Mouse (Mus musculus) lung, embryonic 14.5 days (tissue): Measurements from ENCODE around the gene Dennd1b. TPM values are rescaled to one million over a fixed set of nuclear protein-coding genes. Genes with fewer than 3 reads are reported as not detected.
A peak's percentile ranks its signal among the peaks of the same experiment; 100 is the strongest.

Source experiments
- ATAC-seq: fragments of 200-750 bp; cut with Nextera tagmentation; 2 replicates; pipeline ENCODE4 v1.8.0; 2017; ENCODE audit warnings: mild to moderate bottlenecking, moderate TSS enrichment, moderate library complexity; ENCODE audit not compliant: insufficient read depth
- DNase-seq: peaks from one replicate; pipeline ENCODE4 v3.0.0-alpha.2; 2015
- H3K27ac ChIP-seq: fragments of 300-500 bp; sonication (generic); 2 replicates; pipeline ENCODE4 v1.5.1; 2014; ENCODE audit warnings: low read depth, mild to moderate bottlenecking, moderate library complexity
- H3K27me3 ChIP-seq: fragments of 300-500 bp; sonication (generic); 2 replicates; pipeline ENCODE4 v1.6.1; 2014; ENCODE audit warnings: low read length, control low read depth; ENCODE audit not compliant: insufficient read depth
- H3K36me3 ChIP-seq: fragments of 300-500 bp; sonication (generic); 2 replicates; pipeline ENCODE4 v1.6.1; 2014; ENCODE audit warnings: control low read depth; ENCODE audit not compliant: insufficient read depth
- H3K4me1 ChIP-seq: fragments of 300-500 bp; sonication (generic); 2 replicates; pipeline ENCODE4 v1.6.1; 2014; ENCODE audit warnings: antibody characterized with exemption, control low read depth; ENCODE audit not compliant: insufficient read depth
- H3K4me2 ChIP-seq: fragments of 300-500 bp; sonication (generic); 2 replicates; pipeline ENCODE4 v1.6.1; 2014; ENCODE audit warnings: mild to moderate bottlenecking
- H3K4me3 ChIP-seq: fragments of 300-500 bp; sonication (generic); 2 replicates; pipeline ENCODE4 v1.5.1; 2014; ENCODE audit warnings: low read depth, low read length
- H3K9ac ChIP-seq: fragments of 300-500 bp; sonication (generic); 2 replicates; pipeline ENCODE4 v1.6.1; 2014
- H3K9me3 ChIP-seq: fragments of 300-500 bp; sonication (generic); 2 replicates; pipeline ENCODE4 v1.6.1; 2016; ENCODE audit warnings: low read depth, low read length, control low read depth
- CTCF ChIP-seq: IDR thresholded peaks from 2 replicates; pipeline ENCODE4 v1.5.1; 2016; ENCODE audit warnings: antibody characterized with exemption, low read depth
- WGBS: fragments of 180-500 bp; shearing (Covaris S2); extraction: QIAGEN DNeasy Blood & Tissue Kit; methylation state at CpG from one replicate; pipeline ENCODE4 v1.1.7; 2014; 5-methylcytosine and 5-hydroxymethylcytosine counted together
- polyA plus RNA-seq: library from polyadenylated mRNA; unstranded; fragments of >200 nt; fragmentation: Nextera tagmentation; extraction: Ambion mirVana; gene quantifications from 2 replicates; pipeline ENCODE4 v1.2.1, GENCODE M21; 2014

Gene Dennd1b
- polyA plus RNA-seq, 1 experiment from 2014 or later, result 10.8 TPM

DNA sequence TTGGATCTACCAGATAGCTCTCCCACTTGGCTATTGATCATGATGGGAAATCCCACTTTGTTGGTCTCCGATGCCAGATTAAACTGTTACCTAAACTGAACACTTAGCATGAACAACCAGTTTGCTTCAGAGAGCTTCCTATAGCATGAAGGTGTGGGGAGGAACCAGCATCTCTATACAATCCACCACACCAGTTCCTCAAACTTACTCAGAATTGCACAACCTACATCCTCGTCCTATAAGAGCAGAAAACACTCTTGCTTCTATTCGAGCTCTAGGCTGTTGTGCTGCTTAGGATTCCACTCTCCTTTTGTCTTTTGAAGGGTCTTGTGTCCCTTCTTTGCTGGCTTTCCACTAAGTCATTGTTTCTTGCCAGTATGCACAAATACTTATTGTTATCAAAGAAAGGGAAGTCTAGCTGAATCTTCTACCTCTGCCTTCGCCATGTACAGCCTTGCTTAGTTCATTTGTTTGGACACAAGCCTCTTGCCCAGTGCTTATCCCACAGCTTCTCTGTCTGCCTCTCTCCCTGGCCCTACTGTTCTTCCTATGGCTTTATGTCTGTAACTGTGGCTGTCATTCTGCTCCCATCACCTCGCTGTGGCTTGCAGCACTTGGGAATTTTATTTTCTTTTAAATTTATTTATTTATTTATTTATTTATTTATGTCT, 52.0 kb downstream of the Dennd1b start:
- H3K4me3 ChIP-seq, result no peak overlapping the region
- no peak overlapping the region for H3K9ac ChIP-seq
- H3K27ac ChIP-seq, result no peak overlapping the region
- H3K27me3 ChIP-seq, result no peaks in the 10 kb centered on the region
- no peak overlapping the region for H3K4me2 ChIP-seq
- H3K36me3 ChIP-seq, result no peaks in the 10 kb centered on the region
- no peaks in the 10 kb centered on the region for H3K4me1 ChIP-seq
- DNase-seq (no peak), ATAC-seq (no peak)
- H3K9me3 ChIP-seq, result no peaks in the 10 kb centered on the region
- no peak for TF ChIP-seq CTCF
- WGBS, result 80% methylated on average over 5 of the region's 5 CpGs

DNA sequence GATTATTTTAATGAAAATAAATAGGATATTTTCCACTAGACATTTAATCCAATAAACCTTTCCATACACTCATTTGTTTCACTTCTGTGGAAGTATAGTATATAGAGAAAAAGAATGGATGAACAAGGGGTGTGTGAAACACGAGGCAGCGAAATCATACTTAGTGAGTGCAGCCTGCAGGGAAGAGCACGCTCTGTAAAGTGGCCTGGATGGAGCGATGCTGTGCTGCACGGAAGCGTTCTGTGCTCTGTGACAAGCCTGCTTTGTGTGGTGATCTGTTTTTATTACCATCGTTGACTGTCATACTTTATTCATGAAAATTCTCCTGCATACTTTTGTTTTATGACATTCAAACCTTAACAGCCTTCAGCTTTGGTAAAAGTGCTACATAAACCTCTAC, 58.1 kb downstream of the Dennd1b start:
- no peaks in the 10 kb centered on the region for H3K4me1 ChIP-seq
- no peak for TF ChIP-seq CTCF
- no peak overlapping the region for H3K9ac ChIP-seq
- no peaks in the 10 kb centered on the region for H3K36me3 ChIP-seq
- no peaks in the 10 kb centered on the region for H3K27me3 ChIP-seq
- DNase-seq (peak; percentile 20), ATAC-seq (no peak)
- H3K4me3 ChIP-seq, result no peak overlapping the region
- H3K4me2 ChIP-seq, result no peak overlapping the region
- 50% methylated on average over 7 of the region's 7 CpGs for WGBS
- H3K27ac ChIP-seq, result no peak overlapping the region
- no peaks in the 10 kb centered on the region for H3K9me3 ChIP-seq

DNA sequence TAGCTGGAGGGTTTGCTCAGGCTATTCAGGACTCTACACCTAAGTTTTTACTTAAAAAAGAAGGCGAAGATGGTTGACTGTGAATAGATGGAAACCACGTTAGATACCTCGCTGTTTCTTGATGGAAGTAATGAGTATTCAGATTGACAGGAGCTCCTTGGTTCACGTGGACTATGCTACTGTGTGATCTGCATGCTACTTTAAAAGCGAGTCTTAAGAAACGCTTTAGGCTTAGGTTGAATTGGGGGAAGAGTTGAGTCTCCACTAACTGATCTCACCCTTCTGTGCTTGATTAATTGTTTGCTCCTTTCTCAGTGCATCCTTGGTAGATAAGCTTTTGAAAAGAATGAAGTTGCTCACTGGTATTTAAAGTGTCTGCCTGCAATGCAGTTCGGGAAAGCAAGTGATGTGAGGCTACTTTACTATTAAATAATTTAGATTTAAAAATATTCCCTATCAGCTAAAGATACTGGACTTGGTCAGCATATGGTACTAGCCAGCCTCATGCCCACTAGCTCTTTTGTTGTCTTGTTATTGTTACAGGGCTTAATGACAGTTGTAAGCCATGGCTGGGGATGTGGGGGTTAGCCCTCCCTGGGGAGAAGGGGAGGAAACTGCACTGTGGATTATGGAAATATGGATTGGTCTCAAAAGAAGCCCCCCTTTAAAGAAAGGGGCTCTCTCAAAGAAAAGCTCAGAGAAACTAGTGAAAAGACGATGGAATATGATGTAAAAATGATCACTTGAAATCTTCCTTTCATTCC, 62.8 kb downstream of the Dennd1b start:
- no peak for ATAC-seq
- no peak for TF ChIP-seq CTCF
- no peak overlapping the region for H3K4me2 ChIP-seq
- DNase-seq, result no peak
- WGBS, result 69% methylated on average over 8 of the region's 8 CpGs
- no peaks in the 10 kb centered on the region for H3K4me1 ChIP-seq
- no peaks in the 10 kb centered on the region for H3K27me3 ChIP-seq
- H3K36me3 ChIP-seq, result no peaks in the 10 kb centered on the region
- H3K4me3 ChIP-seq, result no peak overlapping the region
- no peak overlapping the region for H3K9ac ChIP-seq
- no peak overlapping the region for H3K27ac ChIP-seq
- no peaks in the 10 kb centered on the region for H3K9me3 ChIP-seq

DNA sequence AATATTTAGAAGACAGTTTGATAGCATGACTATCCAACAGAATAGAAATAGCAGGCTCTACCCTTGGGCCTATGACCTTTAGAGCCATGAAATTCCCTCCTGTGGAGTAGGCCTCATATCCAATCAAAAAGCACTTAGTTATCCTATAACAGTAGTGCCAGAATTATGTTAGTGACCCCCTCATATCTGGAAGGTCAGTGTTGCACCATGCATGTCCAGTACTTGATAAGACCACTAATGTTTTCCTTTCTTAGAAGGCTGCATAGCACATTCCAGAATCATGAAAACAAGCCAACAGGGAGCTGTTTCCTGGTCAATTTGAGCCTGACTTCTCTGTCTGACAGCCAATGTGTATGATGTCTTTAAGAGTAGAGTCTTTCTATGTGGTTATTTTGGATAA, 66.3 kb downstream of the Dennd1b start:
- H3K27me3 ChIP-seq, result no peaks in the 10 kb centered on the region
- no peak for TF ChIP-seq CTCF
- H3K4me2 ChIP-seq, result no peak overlapping the region
- no peak overlapping the region for H3K27ac ChIP-seq
- H3K9ac ChIP-seq, result no peak overlapping the region
- no peaks in the 10 kb centered on the region for H3K9me3 ChIP-seq
- no peaks in the 10 kb centered on the region for H3K4me1 ChIP-seq
- H3K36me3 ChIP-seq, result no peaks in the 10 kb centered on the region
- ATAC-seq (no peak), DNase-seq (no peak)
- no peak overlapping the region for H3K4me3 ChIP-seq

DNA sequence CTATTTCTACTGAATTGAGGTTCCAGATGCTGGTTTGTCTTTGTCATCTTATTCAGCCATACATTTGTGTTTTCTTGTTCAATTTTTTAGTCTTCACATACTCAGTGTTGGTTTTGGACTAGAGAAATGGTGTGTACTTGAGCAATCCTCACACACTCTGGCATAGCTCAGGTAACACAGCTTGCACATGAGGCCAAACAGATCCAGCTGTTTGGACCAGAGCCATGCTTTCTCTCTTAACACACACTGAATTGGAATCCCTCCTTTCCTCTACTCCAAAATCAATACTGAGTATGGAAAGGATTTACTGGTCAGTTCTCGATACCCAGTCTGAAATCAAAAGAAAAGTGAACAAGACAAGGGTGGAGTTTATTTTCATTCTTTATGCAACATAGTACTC, 69.2 kb downstream of the Dennd1b start:
- no peak overlapping the region for H3K4me2 ChIP-seq
- ATAC-seq (no peak), DNase-seq (no peak)
- no peak overlapping the region for H3K4me3 ChIP-seq
- WGBS, result 80% methylated on average over 1 of the region's 1 CpGs
- H3K9ac ChIP-seq, result no peak overlapping the region
- no peaks in the 10 kb centered on the region for H3K9me3 ChIP-seq
- TF ChIP-seq CTCF, result no peak
- H3K27me3 ChIP-seq, result no peaks in the 10 kb centered on the region
- H3K27ac ChIP-seq, result no peak overlapping the region
- H3K4me1 ChIP-seq, result no peaks in the 10 kb centered on the region
- H3K36me3 ChIP-seq, result no peaks in the 10 kb centered on the region

DNA sequence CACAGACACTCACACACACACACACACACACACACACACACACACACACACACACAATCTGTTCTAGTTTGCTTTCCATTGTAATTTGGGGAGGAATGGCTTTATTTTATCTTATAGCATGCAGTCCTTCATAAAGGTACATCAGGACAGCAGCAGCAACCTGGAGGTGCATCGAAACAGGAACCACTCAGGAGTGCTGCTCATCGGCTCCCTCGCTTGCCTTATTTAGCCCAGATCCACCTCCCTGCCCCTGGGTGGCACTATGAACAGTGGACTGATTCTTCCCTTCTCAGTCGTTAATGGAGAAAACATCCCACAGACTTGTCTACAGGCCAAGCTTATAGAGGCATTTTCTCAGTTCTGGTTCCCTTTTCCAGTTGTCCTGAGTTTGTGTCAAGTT, 71.9 kb downstream of the Dennd1b start:
- H3K9ac ChIP-seq, result no peak overlapping the region
- H3K36me3 ChIP-seq, result no peaks in the 10 kb centered on the region
- 75% methylated on average over 4 of the region's 4 CpGs for WGBS
- H3K4me2 ChIP-seq, result no peak overlapping the region
- no peak overlapping the region for H3K27ac ChIP-seq
- no peaks in the 10 kb centered on the region for H3K4me1 ChIP-seq
- DNase-seq, result no peak
- no peak overlapping the region for H3K4me3 ChIP-seq
- TF ChIP-seq CTCF, result no peak
- ATAC-seq, result no peak
- H3K27me3 ChIP-seq, result no peaks in the 10 kb centered on the region
- H3K9me3 ChIP-seq, result no peaks in the 10 kb centered on the region

DNA sequence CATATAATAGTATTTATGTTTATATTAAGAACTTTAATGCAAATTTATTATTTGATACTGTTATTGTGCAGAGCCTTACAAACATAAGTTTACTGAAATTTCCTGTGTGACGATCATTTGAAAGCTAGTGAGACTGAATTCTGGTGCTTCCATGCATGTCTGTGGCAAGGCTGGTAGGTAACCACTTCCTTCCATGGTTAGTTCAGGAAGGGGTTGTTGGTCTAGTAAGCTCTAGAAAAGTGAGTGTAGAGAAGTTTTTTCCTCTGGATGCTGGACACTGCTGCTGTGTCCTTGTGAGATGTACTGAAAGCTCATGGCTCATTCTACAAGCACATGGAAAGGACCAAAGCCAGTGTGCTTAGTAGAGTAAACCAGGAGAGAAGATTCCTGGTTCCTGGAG, 73.1 kb downstream of the Dennd1b start:
- 88% methylated on average over 1 of the region's 1 CpGs for WGBS
- Histone ChIP-seq H3K27ac (no peak overlapping the region), H3K4me2 (no peak overlapping the region), H3K9me3 (no peaks in the 10 kb centered on the region), H3K36me3 (no peaks in the 10 kb centered on the region), H3K4me3 (no peak overlapping the region), H3K27me3 (no peaks in the 10 kb centered on the region), H3K4me1 (no peaks in the 10 kb centered on the region), H3K9ac (no peak overlapping the region)
- DNase-seq (no peak), ATAC-seq (no peak)
- TF ChIP-seq CTCF, result no peak
